Mouse (Mus musculus): ENCODE results near the gene Nptn. TPM values are rescaled to one million over a fixed set of nuclear protein-coding genes. Genes with fewer than 3 reads are reported as not detected.
A peak's percentile ranks its signal among the peaks of the same experiment; 100 is the strongest.

The Nptn gene
- total RNA-seq (2022) = 100 to 1,000 TPM; 124 to 138 (median 128) TPM

DNA sequence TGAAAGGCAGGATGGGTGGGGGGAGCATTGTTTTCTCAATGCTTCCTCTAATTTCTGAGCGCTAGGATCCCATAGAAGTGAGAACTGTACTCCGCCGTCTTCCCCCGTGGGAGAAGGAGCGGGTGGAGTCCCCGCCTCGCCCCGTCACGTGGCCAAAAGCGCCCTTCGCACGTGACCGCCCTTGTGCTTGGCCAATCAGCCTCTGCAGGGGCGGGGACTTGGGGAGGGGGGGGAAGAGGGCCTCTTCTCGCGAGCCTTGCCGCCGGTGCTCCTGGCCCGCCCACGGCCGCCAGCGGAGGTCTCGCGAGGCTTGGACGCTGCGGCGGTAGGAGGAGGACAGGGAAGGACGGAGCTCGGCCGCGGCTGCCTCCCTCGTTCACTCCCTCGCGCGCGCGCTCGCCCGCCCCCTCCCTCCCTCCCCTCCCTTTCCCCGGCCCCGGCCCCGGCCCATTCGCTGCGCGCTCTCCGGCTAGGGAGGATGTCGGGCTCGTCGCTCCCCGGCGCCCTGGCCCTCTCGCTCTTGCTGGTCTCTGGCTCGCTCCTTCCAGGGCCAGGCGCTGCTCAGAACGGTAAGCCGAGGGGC is at the start of gene Nptn:
Gene Nptn, plus strand, starts transcription at position 283 of the 583 bp plus-strand sequence.
- peak; percentile 98 for DNase-seq (ENCODE audit: low spot score)

DNA sequence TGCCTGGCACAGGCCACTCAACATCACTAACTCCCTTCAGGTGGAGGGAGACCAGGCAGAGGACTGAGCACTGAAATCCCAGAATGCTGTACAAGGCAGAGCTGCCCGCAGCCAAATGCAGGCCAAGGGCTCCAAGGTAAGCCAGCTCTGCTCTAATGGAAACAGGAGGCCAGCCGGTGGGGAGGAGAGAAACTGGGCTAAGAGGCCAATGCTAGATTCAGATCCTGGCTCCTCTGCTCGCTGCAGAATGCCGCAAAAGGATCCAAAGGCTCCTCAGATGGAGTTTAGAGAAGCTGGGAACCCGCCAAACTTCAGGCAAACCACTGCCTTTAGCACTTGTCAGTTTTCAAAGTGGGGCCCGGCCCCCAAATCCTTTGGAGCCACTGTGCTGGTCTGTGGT is 48.7 kb upstream of the Nptn start:
- DNase-seq (ENCODE audit: low spot score) = no peak

DNA sequence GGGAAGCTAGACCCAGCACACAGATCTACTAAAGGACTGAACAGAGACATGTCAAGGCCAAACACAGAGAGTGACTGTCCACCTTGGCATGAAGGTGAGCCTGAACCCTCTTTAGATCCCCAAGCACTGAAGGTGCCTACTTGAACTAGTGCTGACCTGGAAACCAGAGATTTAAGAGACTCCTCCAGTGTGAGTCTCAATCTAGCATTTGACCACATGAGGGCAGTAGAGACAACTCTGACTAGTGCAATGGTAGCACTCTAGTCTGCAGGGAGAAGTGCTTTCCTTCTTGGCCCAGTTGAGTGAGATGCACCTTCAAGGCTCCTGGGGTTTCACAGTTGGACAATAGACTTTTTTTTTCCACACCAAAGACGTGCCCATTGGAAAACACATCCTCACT is 47.3 kb upstream of the Nptn start:
- peak; percentile 65 for DNase-seq (ENCODE audit: low spot score)

GRCm38 (mm10) chr9:58535447-58536134 is 46.4 kb upstream of the Nptn start:
- DNase-seq (ENCODE audit: low spot score) = no peak

- DNase-seq (ENCODE audit: low spot score) = no peak
Measured at GRCm38 (mm10) chr9:58537774-58538173, 44.3 kb upstream of the Nptn start.

DNA sequence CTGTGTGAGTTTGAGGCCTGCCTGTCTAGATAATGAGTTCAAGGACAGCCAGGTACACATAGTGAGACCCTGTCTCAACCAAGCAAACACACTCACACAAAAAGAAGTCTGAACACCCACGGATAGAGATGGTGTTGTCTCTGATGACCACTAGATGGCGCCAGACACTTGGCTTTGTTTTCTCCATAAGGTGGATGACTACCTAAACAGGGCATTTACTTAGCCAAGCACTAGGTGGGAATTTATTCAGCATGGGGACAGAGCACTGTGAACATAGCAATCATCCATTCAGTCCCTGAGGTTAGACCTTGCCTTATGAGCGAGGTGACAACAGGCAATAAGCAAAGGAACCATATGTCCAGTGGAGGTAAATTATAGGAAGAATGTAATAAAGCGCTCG is 42.2 kb upstream of the Nptn start:
- DNase-seq (ENCODE audit: low spot score) = peak; percentile 55

DNA sequence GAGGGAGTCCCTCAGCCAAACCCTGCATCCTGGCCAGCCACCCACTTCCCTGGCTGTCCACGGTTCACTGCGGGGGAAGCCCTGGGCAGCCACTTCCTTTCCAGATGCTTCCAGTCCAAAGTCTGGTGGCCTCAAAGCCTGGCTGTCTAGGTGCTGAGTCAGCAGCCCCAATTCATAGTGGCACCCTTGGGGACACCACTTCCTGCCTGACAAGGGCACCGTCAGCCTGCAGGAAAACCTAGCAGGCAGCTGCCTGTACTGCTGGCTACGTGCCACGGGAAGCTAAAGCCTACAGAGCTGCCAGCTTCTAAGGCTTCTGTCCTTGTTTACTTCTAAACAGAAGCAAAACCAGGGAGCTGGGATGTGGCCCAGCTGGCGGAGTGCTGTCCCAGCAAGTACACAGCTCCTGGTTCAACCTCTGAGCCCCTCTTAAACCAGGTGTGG is 40.1 kb upstream of the Nptn start:
- DNase-seq (ENCODE audit: low spot score) = peak; percentile 83

DNA sequence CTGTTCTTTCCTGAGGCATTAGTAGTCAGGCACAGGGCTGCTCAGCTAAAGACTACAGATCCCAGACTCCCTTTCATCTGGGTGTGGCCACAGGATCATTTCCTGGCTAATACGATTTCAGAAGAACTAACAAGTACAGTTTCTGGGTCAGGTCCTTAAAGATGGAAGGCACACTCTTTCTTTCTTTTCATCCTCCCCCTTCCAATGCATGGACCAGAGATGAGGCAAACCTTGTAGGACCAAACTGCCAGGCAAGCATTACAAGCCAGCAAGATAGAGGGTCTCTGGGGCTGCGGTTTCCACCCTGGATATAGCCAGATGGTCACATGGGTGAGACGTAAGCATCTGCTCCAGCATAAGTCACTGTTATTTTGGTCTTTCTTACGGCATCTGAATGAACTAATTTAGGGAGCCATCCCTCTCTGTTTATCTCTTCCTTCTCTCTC is 37.1 kb upstream of the Nptn start:
- DNase-seq (ENCODE audit: low spot score) = peak; percentile 62

- DNase-seq (ENCODE audit: low spot score) = no peak
Measured at GRCm38 (mm10) chr9:58545428-58545827, 36.6 kb upstream of the Nptn start.

GRCm38 (mm10) chr9:58546630-58547360 is 35.2 kb upstream of the Nptn start:
- no peak for DNase-seq (ENCODE audit: low spot score)

DNA sequence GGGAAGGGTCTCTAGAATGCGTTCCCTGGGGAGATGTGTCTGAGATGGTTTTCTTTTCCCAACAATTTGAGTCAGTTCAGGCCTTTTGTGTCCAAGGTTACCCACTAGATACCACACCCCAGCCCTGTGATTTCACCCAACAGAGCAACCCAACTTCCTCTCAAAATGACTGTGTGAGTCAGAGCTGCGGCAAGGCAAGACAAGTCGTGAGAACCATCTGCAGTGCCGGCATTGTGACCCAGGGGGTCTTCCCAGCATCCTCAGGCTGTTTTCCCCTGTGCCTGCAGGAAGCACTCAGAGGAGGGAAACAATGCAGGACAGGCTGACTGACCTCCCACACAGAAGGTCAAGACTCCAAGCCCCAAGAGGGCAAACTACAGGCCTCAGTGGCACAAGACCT is 33.1 kb upstream of the Nptn start:
- DNase-seq (ENCODE audit: low spot score) = no peak

DNA sequence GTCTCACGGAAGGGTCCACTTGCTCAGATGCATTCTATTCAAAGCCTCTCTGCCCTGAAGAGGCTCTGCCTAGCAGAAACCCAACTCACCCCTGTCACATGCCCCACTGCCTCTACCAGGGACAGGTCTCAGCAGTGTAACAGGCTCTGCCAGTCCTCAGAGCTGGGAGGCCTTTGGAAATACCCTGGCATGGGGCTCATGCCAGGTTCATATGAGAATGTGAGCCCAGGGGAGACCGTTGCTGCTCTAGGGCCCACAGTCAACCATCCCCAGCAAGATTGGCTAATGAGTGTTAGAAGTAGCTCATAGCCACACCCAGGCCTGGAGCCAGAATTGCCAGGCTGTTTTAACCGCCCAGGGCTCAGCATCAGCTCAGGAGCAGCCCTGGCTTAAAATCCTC is 32.3 kb upstream of the Nptn start:
- no peak for DNase-seq (ENCODE audit: low spot score)

DNA sequence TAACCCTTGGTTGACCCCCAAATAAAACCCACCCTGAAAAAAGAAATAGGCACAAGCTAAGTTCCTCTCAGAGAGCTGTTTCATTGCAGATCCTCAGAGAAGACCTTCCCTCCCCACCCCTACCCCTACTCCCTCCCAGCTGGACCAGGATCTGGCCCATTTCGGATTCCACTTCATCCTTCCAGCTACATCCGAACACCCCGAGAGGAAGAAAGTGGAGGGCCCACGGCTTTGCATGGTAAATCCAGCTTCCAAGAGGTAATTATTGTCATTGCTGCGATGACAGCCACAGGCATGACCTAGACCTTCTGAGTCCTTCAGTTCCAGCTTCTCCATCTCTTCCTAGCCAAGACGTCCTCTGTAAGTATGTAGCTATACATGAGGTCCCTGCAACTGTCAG is 31.1 kb upstream of the Nptn start:
- DNase-seq (ENCODE audit: low spot score) = no peak

GRCm38 (mm10) chr9:58552083-58552482 is 30.0 kb upstream of the Nptn start:
- DNase-seq (ENCODE audit: low spot score) = no peak

GRCm38 (mm10) chr9:58554056-58554907 is 27.8 kb upstream of the Nptn start:
- DNase-seq (ENCODE audit: low spot score) = no peak

DNA sequence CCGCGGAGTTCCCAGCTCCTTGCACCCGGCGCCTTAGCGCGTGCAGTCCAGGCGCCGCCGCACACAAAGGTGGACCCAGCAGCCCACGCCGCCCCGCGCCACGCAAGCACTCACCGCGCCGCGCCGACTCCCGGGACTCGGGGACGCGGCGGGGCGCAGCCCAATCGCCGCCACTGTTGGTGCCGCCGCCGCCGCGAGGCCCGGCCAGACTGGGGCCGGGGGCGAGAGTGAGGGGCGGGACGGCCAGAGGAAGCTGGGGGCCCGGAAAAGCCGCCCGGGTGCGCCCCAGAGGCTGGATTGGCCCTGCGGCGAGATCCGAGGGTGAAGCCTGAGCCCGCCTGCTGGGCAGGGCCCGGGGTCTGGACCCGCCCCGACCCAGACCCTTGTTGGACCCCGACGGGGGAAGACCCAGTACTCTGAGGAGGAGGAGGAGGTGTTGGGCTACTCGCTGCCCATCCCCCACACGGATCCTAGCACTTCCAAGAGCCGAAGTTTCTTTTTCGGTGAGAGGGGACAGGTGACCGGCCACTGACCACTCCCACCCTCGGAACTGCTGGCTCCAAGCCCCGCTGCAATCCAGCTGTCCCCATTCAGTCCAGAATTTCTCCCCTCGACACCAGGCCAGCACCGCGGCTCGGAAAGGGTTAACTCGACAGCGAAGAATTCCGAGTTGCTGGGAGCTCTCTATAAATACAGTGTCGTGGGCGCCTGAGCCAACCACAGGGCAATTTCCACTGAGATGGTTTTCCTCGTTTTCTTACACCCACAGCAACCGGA is 26.9 kb upstream of the Nptn start, which contains the start of gene Cd276:
Gene Cd276, minus strand, starts transcription at position 530 of the 777 bp plus-strand sequence.
- peak; percentile 42 for DNase-seq (ENCODE audit: low spot score)

GRCm38 (mm10) chr9:58555685-58556414 is 26.2 kb upstream of the Nptn start:
- no peak for DNase-seq (ENCODE audit: low spot score)

GRCm38 (mm10) chr9:58556627-58557026 is 25.4 kb upstream of the Nptn start:
- no peak for DNase-seq (ENCODE audit: low spot score)

GRCm38 (mm10) chr9:58557457-58558455 is 24.3 kb upstream of the Nptn start:
- DNase-seq (ENCODE audit: low spot score) = no peak

All from heart, adult 8-10 months (tissue).